Mouse (Mus musculus): ENCODE results near the gene Cops4. TPM values are rescaled to one million over a fixed set of nuclear protein-coding genes. Genes with fewer than 3 reads are reported as not detected.

The Cops4 gene
- polyA plus RNA-seq, 1 experiment: 132 TPM

GRCm38 (mm10) chr5:100491704-100492103 is 26.4 kb upstream of the Cops4 start:
- H3K4me1 ChIP-seq (ENCODE audit: control insufficient read depth, insufficient read depth, low read length): no peaks in the 10 kb centered on the region
- no peaks in the 10 kb centered on the region for H3K36me3 ChIP-seq (ENCODE audit: control insufficient read depth, insufficient read depth, low read length)
- no peak overlapping the region for H3K4me3 ChIP-seq (ENCODE audit: control insufficient read depth, low read depth, low read length)
- H3K27me3 ChIP-seq (ENCODE audit: control insufficient read depth, insufficient read depth, low read length): no peaks in the 10 kb centered on the region
- H3K27ac ChIP-seq (ENCODE audit: control insufficient read depth, insufficient read depth, low read depth, low read length): no peak overlapping the region
- TF ChIP-seq CTCF (IDR thresholded peaks at IDR 0.05; ENCODE audit: control insufficient read depth, insufficient read depth, insufficient replicate concordance, low read depth, low read length): no peak
- TF ChIP-seq POLR2A (IDR thresholded peaks at IDR 0.05; ENCODE audit: control insufficient read depth, low read depth, low read length): no peak

- peaks cover 8% of the 10 kb centered on the region for H3K4me1 ChIP-seq (ENCODE audit: control insufficient read depth, insufficient read depth, low read length)
- TF ChIP-seq CTCF (IDR thresholded peaks at IDR 0.05; ENCODE audit: control insufficient read depth, insufficient read depth, insufficient replicate concordance, low read depth, low read length) (no peak), POLR2A (IDR thresholded peaks at IDR 0.05; ENCODE audit: control insufficient read depth, low read depth, low read length) (no peak)
- H3K36me3 ChIP-seq (ENCODE audit: control insufficient read depth, insufficient read depth, low read length): no peaks in the 10 kb centered on the region
- peak overlapping the region; percentile 93 for H3K4me3 ChIP-seq (ENCODE audit: control insufficient read depth, low read depth, low read length)
- H3K27me3 ChIP-seq (ENCODE audit: control insufficient read depth, insufficient read depth, low read length): no peaks in the 10 kb centered on the region
- H3K27ac ChIP-seq (ENCODE audit: control insufficient read depth, insufficient read depth, low read depth, low read length): peak overlapping the region; percentile 54
These were observed 19.5 kb upstream of the Cops4 start for GRCm38 (mm10) chr5:100498436-100499180.

GRCm38 (mm10) chr5:100499243-100499642 is 18.9 kb upstream of the Cops4 start:
- H3K27me3 ChIP-seq (ENCODE audit: control insufficient read depth, insufficient read depth, low read length): no peaks in the 10 kb centered on the region
- no peak overlapping the region for H3K27ac ChIP-seq (ENCODE audit: control insufficient read depth, insufficient read depth, low read depth, low read length)
- peak overlapping the region; percentile 93; the same call in 1 of the 2 replicates for H3K4me3 ChIP-seq (ENCODE audit: control insufficient read depth, low read depth, low read length)
- TF ChIP-seq CTCF (IDR thresholded peaks at IDR 0.05; ENCODE audit: control insufficient read depth, insufficient read depth, insufficient replicate concordance, low read depth, low read length) (no peak), POLR2A (IDR thresholded peaks at IDR 0.05; ENCODE audit: control insufficient read depth, low read depth, low read length) (no peak)
- peaks cover 8% of the 10 kb centered on the region for H3K4me1 ChIP-seq (ENCODE audit: control insufficient read depth, insufficient read depth, low read length)
- no peaks in the 10 kb centered on the region for H3K36me3 ChIP-seq (ENCODE audit: control insufficient read depth, insufficient read depth, low read length)

- peak overlapping the region; percentile 89 for H3K4me3 ChIP-seq (ENCODE audit: control insufficient read depth, low read depth, low read length)
- peaks cover 8% of the 10 kb centered on the region for H3K4me1 ChIP-seq (ENCODE audit: control insufficient read depth, insufficient read depth, low read length)
- no peaks in the 10 kb centered on the region for H3K36me3 ChIP-seq (ENCODE audit: control insufficient read depth, insufficient read depth, low read length)
- TF ChIP-seq CTCF (IDR thresholded peaks at IDR 0.05; ENCODE audit: control insufficient read depth, insufficient read depth, insufficient replicate concordance, low read depth, low read length) (no peak), POLR2A (IDR thresholded peaks at IDR 0.05; ENCODE audit: control insufficient read depth, low read depth, low read length) (no peak)
- H3K27me3 ChIP-seq (ENCODE audit: control insufficient read depth, insufficient read depth, low read length): no peaks in the 10 kb centered on the region
- peak overlapping the region; percentile 68 for H3K27ac ChIP-seq (ENCODE audit: control insufficient read depth, insufficient read depth, low read depth, low read length)
These were observed 18.2 kb upstream of the Cops4 start for GRCm38 (mm10) chr5:100499831-100500304.

- Histone ChIP-seq H3K27ac (ENCODE audit: control insufficient read depth, insufficient read depth, low read depth, low read length) (peak within 1 kb of the TSS; percentile 68), H3K36me3 (ENCODE audit: control insufficient read depth, insufficient read depth, low read length) (no peaks in the 10 kb centered on the region), H3K27me3 (ENCODE audit: control insufficient read depth, insufficient read depth, low read length) (no peaks in the 10 kb centered on the region), H3K4me3 (ENCODE audit: control insufficient read depth, low read depth, low read length) (peak within 1 kb of the TSS; percentile 89), H3K4me1 (ENCODE audit: control insufficient read depth, insufficient read depth, low read length) (peaks cover 8% of the 10 kb centered on the region)
- TF ChIP-seq CTCF (IDR thresholded peaks at IDR 0.05; ENCODE audit: control insufficient read depth, insufficient read depth, insufficient replicate concordance, low read depth, low read length) (no peak), POLR2A (IDR thresholded peaks at IDR 0.05; ENCODE audit: control insufficient read depth, low read depth, low read length) (peak; percentile 31; the same call in 1 of the 2 replicates)
These were observed 17.6 kb upstream of the Cops4 start, which contains the start of gene Lin54 for GRCm38 (mm10) chr5:100500458-100500961. Gene Lin54 (minus strand): TSS chr5:100500639.

GRCm38 (mm10) chr5:100501267-100501666 is 16.8 kb upstream of the Cops4 start:
- TF ChIP-seq POLR2A (IDR thresholded peaks at IDR 0.05; ENCODE audit: control insufficient read depth, low read depth, low read length) (no peak), CTCF (IDR thresholded peaks at IDR 0.05; ENCODE audit: control insufficient read depth, insufficient read depth, insufficient replicate concordance, low read depth, low read length) (no peak)
- Histone ChIP-seq H3K4me3 (ENCODE audit: control insufficient read depth, low read depth, low read length) (peak overlapping the region; percentile 18; the same call in 1 of the 2 replicates), H3K27me3 (ENCODE audit: control insufficient read depth, insufficient read depth, low read length) (no peaks in the 10 kb centered on the region), H3K4me1 (ENCODE audit: control insufficient read depth, insufficient read depth, low read length) (peaks cover 8% of the 10 kb centered on the region), H3K27ac (ENCODE audit: control insufficient read depth, insufficient read depth, low read depth, low read length) (no peak overlapping the region), H3K36me3 (ENCODE audit: control insufficient read depth, insufficient read depth, low read length) (no peaks in the 10 kb centered on the region)

- no peak overlapping the region for H3K27ac ChIP-seq (ENCODE audit: control insufficient read depth, insufficient read depth, low read depth, low read length)
- no peaks in the 10 kb centered on the region for H3K4me1 ChIP-seq (ENCODE audit: control insufficient read depth, insufficient read depth, low read length)
- TF ChIP-seq POLR2A (IDR thresholded peaks at IDR 0.05; ENCODE audit: control insufficient read depth, low read depth, low read length) (no peak), CTCF (IDR thresholded peaks at IDR 0.05; ENCODE audit: control insufficient read depth, insufficient read depth, insufficient replicate concordance, low read depth, low read length) (no peak)
- H3K36me3 ChIP-seq (ENCODE audit: control insufficient read depth, insufficient read depth, low read length): no peaks in the 10 kb centered on the region
- H3K27me3 ChIP-seq (ENCODE audit: control insufficient read depth, insufficient read depth, low read length): no peaks in the 10 kb centered on the region
- H3K4me3 ChIP-seq (ENCODE audit: control insufficient read depth, low read depth, low read length): no peak overlapping the region
These were observed 8.9 kb upstream of the Cops4 start for GRCm38 (mm10) chr5:100509247-100509646.
